Mouse (Mus musculus) stomach, embryonic 15.5 days (tissue): ENCODE results near the gene Zfp131. TPM values are rescaled to one million over a fixed set of nuclear protein-coding genes. Genes with fewer than 3 reads are reported as not detected.
"Not testable (repeated sequence)": the region's sequence is repeated elsewhere in the genome, so short reads cannot be mapped to it uniquely, and the experiment has no call there.

Experiments
- ATAC-seq: fragments of 200-750 bp; cut with Nextera tagmentation; 2 replicates; pipeline ENCODE4 v1.8.0; 2017; ENCODE audit warnings: low read depth, moderate number of reproducible peaks, moderate TSS enrichment; ENCODE audit not compliant: insufficient read depth, low FRiP score
- H3K27ac ChIP-seq: fragments of 300-500 bp; sonication (generic); 2 replicates; pipeline ENCODE4 v1.5.1; 2015; ENCODE audit warnings: mild to moderate bottlenecking, inconsistent platforms
- H3K27me3 ChIP-seq: fragments of 300-500 bp; sonication (generic); replicated peaks from 2 replicates; pipeline ENCODE4 v1.6.1; 2015; ENCODE audit warnings: inconsistent platforms
- H3K36me3 ChIP-seq: fragments of 300-500 bp; sonication (generic); 2 replicates; pipeline ENCODE4 v1.6.1; 2015; ENCODE audit warnings: inconsistent platforms
- H3K4me1 ChIP-seq: fragments of 300-500 bp; sonication (generic); 2 replicates; pipeline ENCODE4 v1.6.1; 2015; ENCODE audit warnings: inconsistent platforms
- H3K4me2 ChIP-seq: fragments of 300-500 bp; sonication (generic); 2 replicates; pipeline ENCODE4 v1.6.1; 2015; ENCODE audit warnings: mild to moderate bottlenecking, inconsistent platforms
- H3K4me3 ChIP-seq: fragments of 300-500 bp; sonication (generic); replicated peaks from 2 replicates; pipeline ENCODE4 v1.5.1; 2015; ENCODE audit warnings: inconsistent platforms
- H3K9ac ChIP-seq: fragments of 300-500 bp; sonication (generic); 2 replicates; pipeline ENCODE4 v1.6.1; 2015; ENCODE audit warnings: inconsistent platforms
- H3K9me3 ChIP-seq: fragments of 300-500 bp; sonication (generic); 2 replicates; pipeline ENCODE4 v1.6.1; 2016; ENCODE audit warnings: inconsistent platforms
- WGBS: fragments of 180-500 bp; shearing (Covaris S2); methylation state at CpG from one replicate; pipeline ENCODE4 v1.1.7; 2015; 5-methylcytosine and 5-hydroxymethylcytosine counted together
- polyA plus RNA-seq: library from polyadenylated mRNA; unstranded; fragments of >200 nt; fragmentation: Nextera tagmentation; extraction: Ambion mirVana; gene quantifications from 2 replicates; pipeline ENCODE4 v1.2.1, GENCODE M21; 2015

Zfp131 gene
- 32.4 TPM in 2 replicates for polyA plus RNA-seq

DNA sequence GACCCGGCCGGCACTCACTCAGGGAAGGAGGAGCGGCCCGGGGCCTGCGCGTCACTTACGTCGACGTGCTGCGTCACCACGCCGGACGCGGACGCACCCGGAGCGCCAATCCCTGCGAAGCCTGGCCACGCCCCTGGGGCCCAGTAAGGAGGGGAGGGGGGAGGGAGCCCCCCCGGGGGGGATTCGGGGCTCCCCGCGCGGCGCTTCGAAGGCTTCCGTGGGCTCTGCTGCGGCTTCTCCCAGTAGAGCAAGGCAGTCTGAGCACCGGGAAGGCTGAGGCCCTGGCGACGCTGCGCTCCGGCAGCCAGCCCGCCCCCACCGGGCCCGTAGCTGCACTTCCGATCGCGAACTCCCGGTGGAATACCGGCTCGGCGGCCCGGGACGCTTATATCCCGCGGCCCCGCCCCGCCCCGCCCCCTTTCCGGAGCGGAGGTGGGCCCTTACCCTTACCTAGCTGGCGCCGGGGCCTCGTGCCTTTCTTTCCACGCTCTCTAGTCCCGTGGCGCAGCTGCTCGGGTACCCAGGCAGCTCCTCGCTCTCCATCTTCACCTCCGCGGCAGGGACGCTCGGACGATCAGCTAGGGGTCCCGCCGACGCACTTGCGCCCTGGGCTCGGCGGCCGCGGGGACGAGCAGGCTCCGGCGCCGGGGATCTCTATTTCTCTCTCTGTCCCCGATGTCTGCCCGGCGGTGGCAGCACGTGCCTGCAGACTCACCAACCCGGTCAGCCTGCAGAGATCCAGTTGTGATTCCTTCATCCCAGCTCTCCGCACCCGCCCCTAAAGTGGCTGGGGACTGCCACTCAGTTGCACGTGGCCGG is at the start of gene Zfp131:
TSS of gene Zfp131 (minus strand) at position 129 of the 819 bp plus-strand sequence.
- H3K9ac ChIP-seq = peak within 1 kb of the TSS; percentile 69
- ATAC-seq = peak; percentile 97
- peak within 1 kb of the TSS; percentile 90 for H3K4me3 ChIP-seq
- no peaks in the 10 kb centered on the region for H3K9me3 ChIP-seq
- WGBS = under 1% methylated on average over 75 of the region's 86 CpGs
- H3K27me3 ChIP-seq = no peaks in the 10 kb centered on the region
- H3K4me1 ChIP-seq = 0 out of 2 replicates have a peak, but pooled peaks cover 12% of the 10 kb centered on the region
- peak within 1 kb of the TSS; percentile 88 for H3K4me2 ChIP-seq
- H3K27ac ChIP-seq = peak within 1 kb of the TSS; percentile 96
- H3K36me3 ChIP-seq = peaks cover 8% of the 10 kb centered on the region

DNA sequence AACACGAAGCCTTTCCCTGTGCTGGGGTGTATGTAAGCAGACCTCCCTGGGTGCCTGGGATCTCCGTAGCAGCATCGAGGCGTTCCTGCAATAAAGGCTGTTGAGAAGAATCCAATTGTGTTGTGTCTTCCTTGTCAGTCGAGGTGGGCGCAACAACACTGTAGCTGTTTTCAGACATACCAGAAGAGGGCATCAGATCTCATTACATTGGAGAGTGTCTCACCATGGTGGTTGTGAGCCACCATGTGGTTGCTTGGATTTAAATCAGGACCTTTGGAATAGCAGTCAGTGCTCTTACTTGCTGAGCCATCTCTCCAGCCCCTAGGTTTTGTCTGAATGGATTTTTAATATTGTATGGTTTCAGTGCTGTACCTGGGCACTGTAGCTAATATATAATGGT is 49.3 kb upstream of the Zfp131 start:
- 19% methylated on average over 6 of the region's 6 CpGs for WGBS
- H3K27me3 ChIP-seq, H3K4me1 ChIP-seq, H3K27ac ChIP-seq, H3K4me2 ChIP-seq, H3K9ac ChIP-seq, ATAC-seq, H3K4me3 ChIP-seq, H3K9me3 ChIP-seq, H3K36me3 ChIP-seq: not testable (repeated sequence)

DNA sequence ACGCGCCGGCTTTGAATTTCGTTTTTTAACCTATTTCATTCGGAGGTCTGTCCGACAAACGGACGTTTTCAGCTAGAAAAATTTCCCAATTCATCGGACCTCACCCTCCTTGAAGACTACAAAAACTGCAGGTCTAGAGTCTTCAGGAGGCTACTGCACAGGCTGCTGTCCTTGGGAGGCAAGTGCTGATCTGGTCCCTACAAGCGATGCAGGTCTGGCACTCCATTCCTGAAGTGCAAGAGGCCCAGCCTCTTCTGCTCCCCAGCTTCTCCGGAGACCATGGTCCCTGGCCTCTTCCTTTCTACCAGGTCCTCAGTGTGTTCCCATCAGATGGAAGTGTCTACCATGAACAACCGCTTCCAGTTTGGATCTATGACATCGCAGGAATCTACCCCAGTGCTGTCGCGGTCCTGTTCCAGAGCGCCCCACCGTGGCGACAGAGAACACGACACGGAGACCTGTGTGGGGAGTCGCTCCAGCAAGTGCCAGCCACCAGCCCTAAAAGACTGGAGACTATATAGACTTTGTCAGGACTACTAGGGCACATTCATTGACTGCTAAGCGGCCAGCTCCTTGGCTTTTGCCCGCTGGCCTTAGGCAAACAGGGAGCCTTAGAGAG is 47.1 kb upstream of the Zfp131 start:
- ATAC-seq, H3K4me2 ChIP-seq, H3K36me3 ChIP-seq, H3K9ac ChIP-seq, H3K27ac ChIP-seq, H3K9me3 ChIP-seq, H3K27me3 ChIP-seq, H3K4me3 ChIP-seq, H3K4me1 ChIP-seq: not testable (repeated sequence)
- WGBS = 8% methylated on average over 14 of the region's 23 CpGs

DNA sequence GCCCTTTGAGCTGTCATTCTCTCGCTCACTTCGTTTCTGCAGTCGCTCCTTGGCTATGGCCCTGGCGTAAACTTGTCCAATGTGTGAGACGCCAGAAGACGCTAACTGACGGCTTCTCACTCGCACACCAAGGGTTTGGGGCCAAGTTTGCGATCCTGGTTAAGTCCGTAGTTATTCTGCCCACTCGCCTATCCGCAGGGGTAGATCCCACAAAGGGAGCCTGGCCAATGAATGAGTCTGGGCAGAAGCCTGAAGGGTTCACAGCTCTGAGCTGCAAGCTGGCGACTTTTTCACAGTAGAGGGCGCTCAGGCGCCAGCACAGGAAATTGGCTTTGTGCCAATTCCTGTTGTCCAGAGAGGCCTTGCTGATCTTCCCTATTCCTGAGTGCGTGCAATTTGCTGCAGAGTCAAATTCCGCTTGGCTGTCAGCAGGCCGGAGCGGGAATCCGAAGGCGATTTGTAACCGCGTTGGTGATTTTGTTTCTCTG is 45.7 kb upstream of the Zfp131 start:
- WGBS = 11% methylated on average over 23 of the region's 23 CpGs
- H3K9me3 ChIP-seq, H3K9ac ChIP-seq, H3K27ac ChIP-seq, H3K36me3 ChIP-seq, H3K4me1 ChIP-seq, H3K27me3 ChIP-seq: not testable (repeated sequence)
- ATAC-seq = peak; percentile 60; the same call in 1 of the 2 replicates
- Histone ChIP-seq H3K4me2 (peak overlapping the region; percentile 50), H3K4me3 (0 out of 2 replicates have a peak overlapping the region, but pooled peaks have one; percentile 19)

GRCm38 (mm10) chr13:119835320-119836056 is 44.8 kb upstream of the Zfp131 start, which contains the start of gene D13Ertd608e:
D13Ertd608e (plus strand) TSS chr13:119836006.
- 15% methylated on average over 19 of the region's 25 CpGs for WGBS
- not testable (repeated sequence) for H3K9ac ChIP-seq, H3K27me3 ChIP-seq, H3K9me3 ChIP-seq, H3K27ac ChIP-seq, H3K36me3 ChIP-seq, H3K4me1 ChIP-seq
- 0 out of 2 replicates have a peak within 1 kb of the TSS, but pooled peaks have one; percentile 19 for H3K4me3 ChIP-seq
- 0 out of 2 replicates have a peak, but pooled peaks have one; percentile 48 for ATAC-seq
- peak within 1 kb of the TSS; percentile 50 for H3K4me2 ChIP-seq

DNA sequence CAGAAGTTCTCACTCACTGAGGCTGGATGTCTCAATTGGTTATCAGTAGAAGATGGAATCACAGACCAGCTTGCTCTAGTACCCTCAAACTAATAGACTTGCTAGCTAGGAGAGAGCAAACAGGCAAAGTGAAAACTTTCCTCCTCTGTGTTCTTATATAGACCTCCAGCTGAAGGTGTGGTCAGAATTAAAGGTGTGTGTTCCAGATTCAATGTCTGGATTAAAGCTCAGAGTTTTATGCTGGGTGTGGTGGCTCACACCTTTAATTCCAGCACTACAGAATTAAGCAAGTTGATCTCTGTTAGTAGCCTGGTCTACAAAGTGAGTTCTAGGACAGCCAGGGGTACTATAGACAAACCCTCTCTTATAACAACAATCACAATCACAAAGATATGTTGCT is 39.4 kb upstream of the Zfp131 start, which contains the start of gene AF067063:
TSS of gene AF067063 (minus strand) at position 101 of the 400 bp plus-strand sequence.
- not testable (repeated sequence) for ATAC-seq, H3K9me3 ChIP-seq, H3K27ac ChIP-seq, H3K4me3 ChIP-seq, H3K27me3 ChIP-seq, H3K4me2 ChIP-seq, H3K36me3 ChIP-seq, H3K9ac ChIP-seq, H3K4me1 ChIP-seq

- no peak overlapping the region for H3K4me3 ChIP-seq
- no peaks in the 10 kb centered on the region for H3K27me3 ChIP-seq
- H3K36me3 ChIP-seq = no peaks in the 10 kb centered on the region
- no peak overlapping the region for H3K9ac ChIP-seq
- WGBS = 29% methylated on average over 2 of the region's 2 CpGs
- no peak overlapping the region for H3K27ac ChIP-seq
- ATAC-seq = no peak
- H3K9me3 ChIP-seq = no peaks in the 10 kb centered on the region
- no peak overlapping the region for H3K4me2 ChIP-seq
- H3K4me1 ChIP-seq = no peaks in the 10 kb centered on the region
Observed at GRCm38 (mm10) chr13:119817579-119818206, 27.0 kb upstream of the Zfp131 start.

DNA sequence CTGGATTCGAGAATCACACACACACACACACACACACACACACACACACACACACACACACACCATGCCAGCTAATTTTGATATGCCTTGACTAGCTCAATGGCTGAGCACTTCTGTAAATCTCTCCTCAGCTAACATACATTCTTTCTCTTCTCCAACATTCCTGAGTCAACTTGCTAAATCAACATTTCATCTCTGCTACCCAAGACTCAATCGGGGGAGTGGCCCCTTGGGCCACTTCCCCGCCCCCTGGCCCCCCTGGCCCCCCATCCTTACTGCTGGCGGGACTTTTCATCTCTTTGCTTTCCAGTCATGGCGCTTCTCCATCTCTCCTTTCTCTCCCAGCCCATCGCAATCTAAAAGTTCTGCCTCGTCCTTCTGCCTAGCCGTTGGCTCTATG is 26.1 kb upstream of the Zfp131 start:
- no peaks in the 10 kb centered on the region for H3K4me1 ChIP-seq
- WGBS = 41% methylated on average over 8 of the region's 8 CpGs
- H3K27ac ChIP-seq = no peak overlapping the region
- H3K4me3 ChIP-seq = no peak overlapping the region
- no peak for ATAC-seq
- no peak overlapping the region for H3K9ac ChIP-seq
- no peaks in the 10 kb centered on the region for H3K27me3 ChIP-seq
- no peaks in the 10 kb centered on the region for H3K9me3 ChIP-seq
- H3K36me3 ChIP-seq = no peaks in the 10 kb centered on the region
- H3K4me2 ChIP-seq = no peak overlapping the region

GRCm38 (mm10) chr13:119810031-119810430 is 19.3 kb upstream of the Zfp131 start:
- H3K4me2 ChIP-seq = no peak overlapping the region
- no peak overlapping the region for H3K4me3 ChIP-seq
- no peaks in the 10 kb centered on the region for H3K9me3 ChIP-seq
- 73% methylated on average over 9 of the region's 9 CpGs for WGBS
- no peak; the same call in 1 of the 2 replicates for ATAC-seq
- no peaks in the 10 kb centered on the region for H3K4me1 ChIP-seq
- no peaks in the 10 kb centered on the region for H3K27me3 ChIP-seq
- no peak overlapping the region for H3K27ac ChIP-seq
- H3K9ac ChIP-seq = no peak overlapping the region
- no peaks in the 10 kb centered on the region for H3K36me3 ChIP-seq

GRCm38 (mm10) chr13:119808937-119809336 is 18.2 kb upstream of the Zfp131 start:
- no peaks in the 10 kb centered on the region for H3K9me3 ChIP-seq
- H3K36me3 ChIP-seq = no peaks in the 10 kb centered on the region
- WGBS = 67% methylated on average over 2 of the region's 2 CpGs
- H3K27me3 ChIP-seq = no peaks in the 10 kb centered on the region
- no peaks in the 10 kb centered on the region for H3K4me1 ChIP-seq
- ATAC-seq = 0 out of 2 replicates have a peak, but pooled peaks have one; percentile 14
- H3K9ac ChIP-seq = no peak overlapping the region
- no peak overlapping the region for H3K4me2 ChIP-seq
- no peak overlapping the region for H3K27ac ChIP-seq
- no peak overlapping the region for H3K4me3 ChIP-seq

- ATAC-seq = no peak
- H3K4me2 ChIP-seq = no peak overlapping the region
- no peak overlapping the region for H3K27ac ChIP-seq
- H3K36me3 ChIP-seq = no peaks in the 10 kb centered on the region
- 51% methylated on average over 4 of the region's 4 CpGs for WGBS
- H3K4me1 ChIP-seq = no peaks in the 10 kb centered on the region
- no peaks in the 10 kb centered on the region for H3K9me3 ChIP-seq
- H3K9ac ChIP-seq = no peak overlapping the region
- no peaks in the 10 kb centered on the region for H3K27me3 ChIP-seq
- H3K4me3 ChIP-seq = no peak overlapping the region
Observed at GRCm38 (mm10) chr13:119797656-119798055, 7.0 kb upstream of the Zfp131 start.
